ENCODE assay signal across 37 mouse cellular contexts in the genomic region with DNA sequence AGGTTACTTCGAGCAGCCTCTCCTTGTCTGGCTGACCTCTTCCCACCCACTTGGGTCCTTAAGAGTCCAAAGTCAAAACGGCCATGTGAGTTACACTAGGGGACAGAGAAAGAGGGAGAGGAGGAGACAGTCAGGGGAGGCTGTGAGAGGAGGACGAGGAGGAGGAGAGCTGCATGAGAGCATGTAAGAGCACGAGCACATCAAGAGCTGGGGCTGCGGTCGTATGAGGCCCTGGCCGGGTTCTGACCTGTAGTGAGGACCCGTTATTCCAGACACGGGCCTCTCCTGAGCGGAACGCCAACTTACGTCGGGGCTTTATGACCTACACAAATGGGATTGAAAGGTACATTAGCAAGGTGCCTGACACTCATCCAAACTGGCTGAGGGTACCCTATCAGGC. TPM values are rescaled to one million over a fixed set of nuclear protein-coding genes. Genes with fewer than 3 reads are reported as not detected.
"Had no signal": no experiment of that assay in that cellular context is flagged by ENCODE, and none has a peak within 500 bp of the region (broad histone marks: within the 10 kb centered on the region; RNA-seq: fewer than 3 reads in every experiment).

No protein-coding gene starts in this region.

- H3K9me3 ChIP-seq: limb, embryonic 10.5 days; limb, embryonic 12.5 days; limb, embryonic 13.5 days; limb, embryonic 15.5 days; liver, embryonic 12.5 days; liver, embryonic 15.5 days; lung, embryonic 15.5 days; megakaryocyte, embryonic 14.5 days; midbrain, embryonic 10.5 days; midbrain, embryonic 12.5 days; midbrain, embryonic 13.5 days; midbrain, embryonic 15.5 days; neural tube, embryonic 12.5 days; neural tube, embryonic 13.5 days had no signal

- ATAC-seq: liver, embryonic 12.5 days; lung, postnatal 0 days; midbrain, embryonic 13.5 days; midbrain, embryonic 15.5 days; midbrain, embryonic 16.5 days had no signal

- H3K4me3 ChIP-seq: limb, embryonic 10.5 days; limb, embryonic 12.5 days; limb, embryonic 13.5 days; limb, embryonic 15.5 days; liver, embryonic 12.5 days; liver, embryonic 15.5 days; lung, embryonic 15.5 days; megakaryocyte, embryonic 14.5 days; midbrain, embryonic 10.5 days; midbrain, embryonic 12.5 days; midbrain, embryonic 13.5 days; midbrain, embryonic 15.5 days; myocyte; neural tube, embryonic 12.5 days; neural tube, embryonic 13.5 days had no signal

- H3K27me3 ChIP-seq: limb, embryonic 12.5 days; limb, embryonic 13.5 days; limb, embryonic 15.5 days; liver, embryonic 12.5 days; liver, embryonic 15.5 days; lung, embryonic 15.5 days; megakaryocyte, embryonic 14.5 days; midbrain, embryonic 12.5 days; midbrain, embryonic 13.5 days; midbrain, embryonic 15.5 days; neural tube, embryonic 12.5 days; neural tube, embryonic 13.5 days had no signal

- H3K4me1 ChIP-seq: limb, embryonic 10.5 days; limb, embryonic 12.5 days; limb, embryonic 13.5 days; limb, embryonic 15.5 days; lung, embryonic 15.5 days; midbrain, embryonic 12.5 days; midbrain, embryonic 13.5 days; neural tube, embryonic 12.5 days; neural tube, embryonic 13.5 days had no signal

- H3K9ac ChIP-seq: limb, embryonic 12.5 days; limb, embryonic 13.5 days; limb, embryonic 15.5 days; liver, embryonic 12.5 days; liver, embryonic 14.5 days; liver, embryonic 15.5 days; liver, postnatal 0 days; lung, embryonic 14.5 days; lung, embryonic 15.5 days; midbrain, embryonic 12.5 days; midbrain, embryonic 13.5 days; midbrain, embryonic 15.5 days; neural tube, embryonic 12.5 days; neural tube, embryonic 13.5 days had no signal

- H3K27ac ChIP-seq: limb, embryonic 10.5 days; limb, embryonic 12.5 days; limb, embryonic 13.5 days; limb, embryonic 15.5 days; liver, embryonic 12.5 days; liver, embryonic 14.5 days; liver, embryonic 15.5 days; lung, embryonic 15.5 days; macrophage; midbrain, embryonic 10.5 days; midbrain, embryonic 12.5 days; midbrain, embryonic 13.5 days; midbrain, embryonic 15.5 days; neural tube, embryonic 12.5 days; neural tube, embryonic 13.5 days had no signal

- H3K4me2 ChIP-seq: limb, embryonic 12.5 days; limb, embryonic 13.5 days; limb, embryonic 15.5 days; liver, embryonic 11.5 days; liver, embryonic 12.5 days; liver, embryonic 15.5 days; lung, embryonic 14.5 days; lung, embryonic 15.5 days; midbrain, embryonic 11.5 days; midbrain, embryonic 12.5 days; midbrain, embryonic 13.5 days; midbrain, embryonic 15.5 days; neural tube, embryonic 12.5 days; neural tube, embryonic 13.5 days had no signal

- DNase-seq: left cerebral cortex, postnatal 4 days; liver, postnatal 0 days; lung, adult 18-20 months; lung, adult 2 months; lung, embryonic 14.5 days; lung, postnatal 10 days; lung, postnatal 14 days; lung, postnatal 36 days; lung, postnatal 4 days; midbrain, embryonic 14.5 days had no signal

RNA-seq across cellular contexts. Expression of a gene that starts 9.4 kb away (rescaled TPM):
- total RNA-seq: megakaryocyte progenitor cell, adult 5-6 weeks; megakaryocyte, adult 5-6 weeks; monocyte, adult 5-6 weeks had no signal
- polyA plus RNA-seq: macrophage had no signal

RNA-seq across cellular contexts. Expression of a gene that starts 9.9 kb away (rescaled TPM):
- total RNA-seq: left cerebral cortex, postnatal 4 days; liver, adult 2 months; midbrain, postnatal 0 days had no signal

RNA-seq across cellular contexts. Expression of a gene that starts 24.4 kb away (rescaled TPM):
- total RNA-seq: liver, adult 2 months; megakaryocyte progenitor cell, adult 5-6 weeks; megakaryocyte, adult 5-6 weeks; monocyte, adult 5-6 weeks had no signal
- polyA plus RNA-seq: liver, embryonic 16.5 days; macrophage had no signal
